Mouse (Mus musculus): ENCODE measurements around the gene Atp13a4.

The Atp13a4 gene

DNA sequence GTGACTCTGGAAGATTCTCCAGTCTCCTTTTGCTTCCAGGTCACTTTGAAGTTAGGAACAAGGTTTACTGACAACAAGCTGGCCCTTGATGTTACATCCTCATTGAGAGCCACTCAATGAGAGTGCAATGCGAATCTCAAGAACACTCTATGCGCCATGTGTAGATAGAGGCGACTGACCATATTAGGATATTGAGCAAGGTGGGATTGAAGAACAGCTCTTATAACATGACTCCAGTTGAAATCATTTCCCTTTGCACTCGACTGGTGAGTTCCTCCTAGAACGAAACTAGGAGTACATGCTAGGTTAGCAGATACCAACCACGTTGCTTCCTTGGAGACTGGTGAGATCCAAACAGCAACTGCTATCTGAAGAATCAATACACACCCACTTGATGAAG is 64.3 kb downstream of the Atp13a4 start:
- DNase-seq (ENCODE audit: low spot score in 2 of 2): no peak

DNA sequence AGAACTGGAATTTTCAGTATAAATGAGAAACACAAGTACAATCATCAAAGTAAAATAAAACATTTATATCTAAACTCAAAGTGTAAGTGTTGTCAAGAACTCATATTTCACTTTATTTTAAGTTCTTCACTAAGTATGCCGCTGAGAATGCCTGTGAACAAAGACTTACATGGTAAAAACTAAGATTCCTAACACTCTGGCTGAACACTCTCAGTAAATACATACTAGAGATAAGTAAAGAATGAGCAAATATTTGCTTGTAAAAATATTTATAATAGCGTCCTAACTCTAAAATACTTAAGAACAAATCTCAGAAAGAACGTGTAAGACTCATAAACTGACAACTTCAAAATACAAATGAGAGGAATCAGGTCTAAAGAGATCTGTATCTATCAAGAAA is 80.9 kb downstream of the Atp13a4 start:
- no peak for DNase-seq (ENCODE audit: low spot score in 2 of 2)

DNA sequence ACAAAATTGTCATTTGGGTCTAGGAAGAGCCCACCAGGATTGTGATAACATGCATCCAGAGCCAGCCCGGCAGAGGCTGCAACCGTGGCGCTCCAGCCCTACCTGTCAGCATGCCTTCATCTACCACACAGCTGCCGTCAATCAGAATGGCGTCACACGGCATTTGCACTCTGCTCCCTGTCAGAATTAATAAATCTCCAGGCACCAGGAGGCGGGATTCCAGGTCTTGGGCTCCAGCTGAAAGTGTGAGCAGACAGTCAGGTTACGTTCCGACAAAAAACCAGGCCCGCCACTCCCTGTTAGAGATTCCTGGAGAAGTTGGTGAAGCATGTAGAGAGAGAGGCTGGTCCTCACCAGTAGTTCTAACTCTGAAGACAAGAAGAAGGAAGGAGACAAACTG is 85.3 kb downstream of the Atp13a4 start:
- no peak for DNase-seq (ENCODE audit: low spot score in 2 of 2)

DNA sequence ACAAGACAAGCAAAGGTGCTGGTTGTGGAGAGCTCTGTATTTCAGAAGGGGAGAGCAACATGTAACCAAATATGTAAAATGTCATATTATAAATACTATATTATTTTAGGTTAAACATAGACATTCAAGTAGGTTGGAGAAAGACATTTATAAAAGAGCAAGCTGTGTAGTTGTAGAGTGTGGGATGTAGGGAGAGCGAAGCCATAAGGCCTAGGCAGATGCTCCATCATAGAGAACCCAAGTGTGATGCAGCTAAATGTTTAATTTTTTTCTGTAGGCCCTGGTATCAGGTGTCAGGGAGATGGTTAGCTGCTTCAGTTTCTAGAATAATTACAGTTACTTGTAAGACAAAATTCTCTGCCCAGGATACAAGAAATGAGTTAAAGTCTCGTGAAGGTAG is 87.8 kb downstream of the Atp13a4 start:
- no peak for DNase-seq (ENCODE audit: low spot score in 2 of 2)

DNA sequence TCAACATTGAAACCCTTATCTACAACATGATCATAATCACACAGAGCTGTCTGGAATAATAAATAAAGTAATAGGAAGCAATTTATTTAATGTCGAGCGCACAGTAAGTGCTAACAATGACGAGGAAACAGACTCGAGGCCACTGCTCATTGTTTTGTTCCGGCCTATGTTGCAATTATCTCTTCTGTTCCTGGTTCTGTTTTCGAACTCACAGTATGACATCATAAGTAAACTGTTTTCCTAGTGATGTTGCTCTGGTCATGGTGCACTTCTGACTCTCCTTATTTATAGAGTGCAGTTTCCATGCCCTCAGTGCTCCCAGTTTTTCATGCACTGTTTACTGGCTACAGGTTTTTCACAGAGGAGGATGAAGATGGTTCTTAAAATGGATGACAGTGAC is 91.4 kb downstream of the Atp13a4 start:
- DNase-seq (ENCODE audit: low spot score in 2 of 2): no peak

DNA sequence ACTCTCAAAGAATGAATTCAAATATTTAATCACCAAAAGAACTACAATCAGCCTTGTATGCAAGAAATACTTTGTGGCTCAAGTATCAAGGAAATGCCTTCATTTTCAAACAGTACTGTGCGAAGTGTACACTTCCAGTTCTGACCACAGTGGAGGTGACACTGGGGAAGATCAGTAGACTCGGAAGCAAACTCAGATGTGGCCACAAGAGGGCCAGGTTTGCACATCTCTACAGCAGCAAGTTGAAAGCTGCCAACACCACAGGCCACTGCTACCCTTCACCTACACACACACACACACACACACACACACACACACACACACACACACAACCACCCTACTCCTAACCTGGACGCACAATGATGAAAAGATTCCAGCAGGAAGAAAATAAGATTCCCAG is 93.0 kb downstream of the Atp13a4 start:
- DNase-seq (ENCODE audit: low spot score in 2 of 2): peak in 1 of 2 experiments; percentile 27

DNA sequence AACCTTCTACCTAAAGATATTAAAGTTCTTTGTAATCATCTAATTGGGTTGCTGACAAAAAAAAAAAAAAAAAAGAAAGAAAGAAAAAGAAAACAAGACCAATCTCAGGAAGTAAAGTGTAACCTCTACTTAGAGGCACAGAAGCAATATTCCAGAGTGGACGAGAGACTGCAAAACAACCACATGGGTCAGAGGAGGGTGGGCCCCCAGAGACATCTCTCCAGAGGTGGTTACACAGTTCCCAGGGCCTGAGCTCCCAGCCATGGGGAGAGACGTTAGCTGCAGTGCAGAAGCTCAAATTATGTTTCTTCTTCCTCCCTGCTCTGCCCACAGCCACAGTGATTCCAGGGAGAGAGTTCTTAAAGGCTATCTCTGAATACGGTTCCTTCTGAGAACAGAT is 102.5 kb downstream of the Atp13a4 start:
- DNase-seq (ENCODE audit: low spot score in 2 of 2): no peak

DNA sequence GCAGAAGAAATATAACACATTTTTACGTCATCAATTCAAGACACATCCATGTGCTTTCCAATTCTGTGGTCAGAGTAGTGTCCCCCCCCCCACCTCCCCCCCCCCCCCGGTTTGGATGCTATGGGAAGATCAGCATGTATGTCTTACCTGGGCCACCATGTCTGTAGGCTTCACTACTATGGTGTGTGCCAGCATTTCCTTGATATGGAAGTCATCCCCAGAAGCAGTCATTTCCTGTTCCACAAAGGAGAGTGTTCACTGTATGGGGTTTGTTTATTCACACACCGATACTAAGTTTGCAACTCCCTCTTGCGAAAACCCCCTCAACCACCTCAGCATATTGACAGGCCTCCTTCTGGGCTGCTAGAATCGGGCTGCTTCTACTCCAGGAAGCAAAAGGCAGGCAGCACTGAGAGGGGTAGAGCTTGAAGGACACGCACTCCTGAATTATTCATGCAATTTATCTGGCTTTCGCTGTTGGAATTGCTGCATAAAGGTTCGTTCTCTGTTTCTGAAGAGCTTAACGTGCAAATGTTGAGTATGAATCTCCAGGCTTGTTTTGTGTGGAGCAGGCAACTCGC is 103.2 kb downstream of the Atp13a4 start:
- no peak for DNase-seq (ENCODE audit: low spot score in 2 of 2)

DNA sequence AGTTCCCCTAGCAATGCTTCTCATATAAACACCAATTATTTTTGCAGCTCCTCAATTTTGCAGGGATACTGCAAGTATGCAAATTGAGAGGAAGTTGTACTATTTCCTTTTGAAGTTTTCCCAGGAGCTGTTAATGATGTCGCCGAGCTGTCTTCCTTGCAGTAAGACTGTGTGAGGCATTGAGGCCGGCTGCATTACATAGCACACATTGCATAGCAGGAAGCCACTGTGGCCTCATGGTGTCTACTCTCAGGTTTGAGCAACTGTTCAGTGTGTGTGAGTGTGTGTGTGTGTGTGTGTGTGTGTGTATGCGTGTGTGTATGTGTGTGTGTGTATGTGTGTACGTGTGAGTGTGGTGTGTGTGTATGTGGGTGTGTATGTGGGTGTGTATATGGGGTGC is 106.6 kb downstream of the Atp13a4 start:
- DNase-seq (ENCODE audit: low spot score in 2 of 2): no peak

DNA sequence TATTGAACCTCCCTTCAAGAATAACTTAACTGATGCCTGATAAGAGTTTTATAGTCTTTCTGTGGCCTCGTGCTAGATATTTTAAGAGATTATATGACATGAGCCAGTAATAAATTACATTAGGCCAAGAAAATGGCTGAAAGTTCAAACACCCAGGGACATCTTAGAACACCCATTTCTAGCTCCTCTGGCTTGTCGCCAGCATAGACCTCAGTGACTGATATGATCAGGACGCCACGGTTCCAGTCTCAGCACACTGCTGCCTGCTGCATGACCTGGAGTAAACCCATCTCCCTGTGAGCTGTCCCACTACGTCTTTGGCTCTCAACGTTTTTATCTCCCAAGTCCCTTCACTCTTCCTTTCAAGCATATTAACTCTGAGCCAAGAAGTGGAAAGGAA is 108.9 kb downstream of the Atp13a4 start:
- DNase-seq (ENCODE audit: low spot score in 2 of 2): no peak

DNA sequence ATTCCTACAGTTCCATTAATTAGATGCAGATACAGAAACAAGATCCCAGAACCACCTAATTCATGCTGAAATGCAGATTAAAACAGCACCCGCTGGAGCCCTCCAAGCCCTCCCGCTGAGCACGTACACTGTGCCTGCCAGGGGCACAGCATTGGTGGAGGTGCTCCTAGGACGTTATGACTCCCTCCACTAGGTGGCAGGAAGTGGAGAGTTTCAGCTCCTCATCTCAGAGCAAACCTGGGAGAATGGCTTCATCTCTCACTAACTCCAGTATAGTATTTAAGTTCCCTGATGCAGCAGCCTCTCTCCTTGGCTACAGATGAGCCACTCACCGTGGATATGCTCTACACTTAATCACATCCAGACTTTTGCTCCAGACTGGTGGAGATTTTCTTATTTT is 110.0 kb downstream of the Atp13a4 start:
- DNase-seq (ENCODE audit: low spot score in 2 of 2): peak in 1 of 2 experiments; percentile 40

DNA sequence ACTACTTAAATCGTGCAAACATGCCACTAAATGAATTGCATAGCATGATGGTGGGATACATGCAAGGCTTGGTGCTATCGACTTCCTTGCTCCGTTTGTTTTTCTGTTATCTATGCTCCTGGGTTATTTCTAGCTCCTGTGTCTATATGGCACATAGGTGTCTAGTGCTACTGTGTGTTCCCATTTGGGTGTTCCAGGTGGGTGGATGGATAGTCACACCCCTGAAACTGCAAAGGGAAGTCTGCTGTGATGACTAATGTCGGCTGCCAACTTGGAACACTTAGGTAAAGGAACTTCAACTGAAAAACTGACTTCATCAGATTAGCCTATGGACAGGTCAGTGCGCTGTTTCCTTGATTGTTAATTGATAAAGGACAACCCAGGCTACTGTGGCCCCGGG is 129.8 kb downstream of the Atp13a4 start:
- DNase-seq (ENCODE audit: low spot score in 2 of 2): no peak

DNA sequence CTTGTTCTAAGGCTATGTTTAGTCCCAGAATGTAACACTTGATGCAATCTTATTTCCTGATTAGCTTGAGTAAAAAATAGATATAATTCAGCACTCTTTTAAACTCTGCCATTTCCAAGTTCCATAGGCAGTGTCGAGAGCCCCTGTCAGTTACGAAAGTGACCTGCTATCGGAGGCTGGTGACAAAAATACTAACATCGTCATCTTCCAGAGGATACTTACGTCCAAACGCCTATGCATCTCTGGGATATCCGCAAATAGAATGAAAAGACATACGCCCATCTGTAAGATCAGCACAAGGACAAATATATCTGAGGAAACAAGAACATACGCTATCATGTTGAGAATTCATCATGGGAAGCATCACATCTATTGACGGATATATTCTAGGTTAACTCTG is 137.3 kb downstream of the Atp13a4 start:
- no peak for DNase-seq (ENCODE audit: low spot score in 2 of 2)

DNA sequence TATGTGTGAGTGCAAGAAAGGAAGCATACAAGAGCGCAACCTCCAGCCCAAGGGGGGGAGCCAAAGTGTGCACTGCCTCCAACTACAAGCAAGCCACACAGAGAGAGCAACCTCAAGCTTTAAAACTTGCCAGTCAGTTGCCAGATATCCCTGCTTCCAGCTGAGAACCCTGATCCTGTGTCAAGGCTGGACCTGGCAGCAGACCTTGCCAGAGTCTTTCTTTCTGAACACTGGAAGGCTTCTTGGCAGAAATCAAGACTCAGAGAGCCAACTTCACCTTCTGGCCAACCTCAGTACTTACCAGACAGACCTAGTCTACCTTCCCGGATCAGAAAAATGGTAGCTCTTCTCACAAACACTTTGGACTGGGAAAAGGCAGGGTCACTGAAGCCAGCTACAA is 145.6 kb downstream of the Atp13a4 start:
- DNase-seq (ENCODE audit: low spot score in 2 of 2): no peak

DNA sequence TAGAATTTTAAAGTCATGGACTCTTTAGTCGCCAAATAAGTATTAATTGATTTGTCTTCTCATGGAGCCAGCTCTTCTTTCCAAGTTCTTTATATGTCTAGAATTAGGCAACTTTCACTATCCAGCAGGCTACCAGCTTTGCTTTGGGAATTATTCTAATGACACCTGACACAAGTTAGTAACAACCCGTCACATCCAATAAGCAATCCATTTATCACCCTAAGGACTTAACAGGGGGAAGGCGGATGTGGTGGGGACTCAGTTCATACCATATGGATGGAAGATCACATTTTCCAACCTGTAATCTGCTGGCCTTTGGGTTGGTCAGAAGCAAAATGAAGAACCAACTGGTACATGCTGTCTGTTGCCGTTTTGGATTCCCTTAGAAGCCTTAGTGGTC is 159.9 kb downstream of the Atp13a4 start:
- DNase-seq (ENCODE audit: low spot score in 2 of 2): no peak

DNA sequence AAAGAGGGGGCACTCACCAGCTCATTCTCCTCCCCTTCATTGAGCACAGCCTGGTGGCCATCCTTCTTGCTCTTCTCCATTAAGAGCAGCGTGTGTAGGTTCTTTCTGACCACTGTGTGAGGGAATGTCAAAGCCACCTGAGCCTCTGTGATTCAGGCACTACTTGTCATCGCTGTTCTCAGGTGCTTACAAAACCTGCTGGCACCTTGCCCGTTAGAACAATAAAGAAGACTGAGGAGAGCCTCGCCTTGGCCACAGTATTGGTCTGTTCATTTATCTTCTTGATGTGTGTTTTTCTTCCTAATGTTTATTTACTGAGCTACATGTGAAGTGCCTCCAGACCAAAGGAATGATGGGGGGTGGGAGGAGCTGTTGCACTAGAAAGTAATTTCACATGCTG is 166.2 kb downstream of the Atp13a4 start, which contains the start of gene Atp13a5:
Atp13a5 (minus strand) TSS at position 275 of the 400 bp plus-strand sequence.
- no peak for DNase-seq (ENCODE audit: low spot score in 2 of 2)

DNA sequence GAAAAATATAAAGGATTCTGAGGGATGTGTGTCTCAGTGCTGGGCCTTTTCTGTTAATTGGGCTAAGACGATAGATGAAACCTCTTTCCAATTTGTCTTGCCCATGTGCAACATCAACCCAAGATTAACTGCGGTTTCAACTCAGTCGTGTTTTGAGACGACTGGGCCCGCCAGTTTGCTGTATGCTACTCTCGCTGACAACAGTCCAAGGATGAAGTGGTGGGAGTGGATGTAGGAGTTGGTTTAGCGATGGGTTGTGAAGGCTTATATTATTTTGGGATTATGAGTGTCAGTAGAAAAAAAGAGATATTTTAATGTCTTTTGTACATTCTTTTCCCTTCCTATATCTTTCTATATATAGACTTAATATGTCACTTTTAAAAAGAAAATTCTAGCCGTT is 170.0 kb downstream of the Atp13a4 start:
- no peak for DNase-seq (ENCODE audit: low spot score in 2 of 2)
